Mouse (Mus musculus) forebrain, postnatal 0 days (tissue): ENCODE results near the gene Adgrg5. TPM values are rescaled to one million over a fixed set of nuclear protein-coding genes. Genes with fewer than 3 reads are reported as not detected.

Source experiments
- ATAC-seq: fragments of 200-750 bp; cut with Nextera tagmentation; 2 replicates; pipeline ENCODE4 v1.8.0; 2017; ENCODE audit warnings: mild to moderate bottlenecking, moderate library complexity
- DNase-seq: peaks from one replicate; pipeline ENCODE4 v3.0.0-alpha.2; 2015
- H3K27ac ChIP-seq: fragments of 300-500 bp; sonication (generic); 2 replicates; pipeline ENCODE4 v1.5.1; 2014; ENCODE audit warnings: low read depth, mild to moderate bottlenecking, antibody characterized with exemption, low read length, moderate library complexity, mixed read lengths
- H3K27me3 ChIP-seq: fragments of 300-500 bp; sonication (generic); 2 replicates; pipeline ENCODE4 v1.6.1; 2014; ENCODE audit warnings: mild to moderate bottlenecking, low read length, mixed read lengths; ENCODE audit not compliant: insufficient read depth
- H3K36me3 ChIP-seq: fragments of 300-500 bp; sonication (generic); 2 replicates; pipeline ENCODE4 v1.6.1; 2014; ENCODE audit warnings: mild to moderate bottlenecking, moderate library complexity; ENCODE audit not compliant: insufficient read depth
- H3K4me1 ChIP-seq: fragments of 300-500 bp; sonication (generic); 2 replicates; pipeline ENCODE4 v1.6.1; 2014; ENCODE audit warnings: antibody characterized with exemption; ENCODE audit not compliant: insufficient read depth
- H3K4me2 ChIP-seq: fragments of 300-500 bp; sonication (generic); 2 replicates; pipeline ENCODE4 v1.6.1; 2014; ENCODE audit warnings: low read depth, mild to moderate bottlenecking, moderate library complexity
- H3K4me3 ChIP-seq: fragments of 300-500 bp; sonication (generic); 2 replicates; pipeline ENCODE4 v1.5.1; 2014; ENCODE audit warnings: low read depth, low read length, mixed read lengths
- H3K9ac ChIP-seq: fragments of 300-500 bp; sonication (generic); 2 replicates; pipeline ENCODE4 v1.6.1; 2014; ENCODE audit warnings: mild to moderate bottlenecking
- H3K9me3 ChIP-seq: fragments of 300-500 bp; sonication (generic); 2 replicates; pipeline ENCODE4 v1.6.1; 2016; ENCODE audit warnings: low read length
- CTCF ChIP-seq: sonication (generic); IDR thresholded peaks from 2 replicates; pipeline ENCODE4 v1.5.1; 2016; ENCODE audit warnings: antibody characterized with exemption, control low read depth, low read depth
- WGBS: fragments of 180-500 bp; shearing (Covaris S2); extraction: QIAGEN DNeasy Blood & Tissue Kit; methylation state at CpG from one replicate; pipeline ENCODE4 v1.1.7; 2014; 5-methylcytosine and 5-hydroxymethylcytosine counted together
- polyA plus RNA-seq: library from polyadenylated mRNA; unstranded; fragments of >200 nt; fragmentation: Nextera tagmentation; extraction: Ambion mirVana; gene quantifications from 2 replicates; pipeline ENCODE4 v1.2.1, GENCODE M21; 2015
- total RNA-seq: library from RNA; depleted of rRNA; stranded (reverse); fragments of >200 nt; gene quantifications from 2 replicates; pipeline ENCODE4 v1.2.3, GENCODE M21; 2014

Gene Adgrg5
- total and polyA plus RNA-seq, 2 experiments from 2014 or later = 0.10 to 0.12 TPM

GRCm38 (mm10) chr8:94907591-94908300, 15.7 kb upstream of the Adgrg5 start:
- Histone ChIP-seq H3K9ac (no peak overlapping the region), H3K36me3 (0 out of 2 replicates have a peak, but pooled peaks cover 3% of the 10 kb centered on the region), H3K27me3 (no peaks in the 10 kb centered on the region), H3K9me3 (no peaks in the 10 kb centered on the region), H3K4me3 (no peak overlapping the region), H3K4me1 (no peaks in the 10 kb centered on the region), H3K4me2 (no peak overlapping the region), H3K27ac (no peak overlapping the region)
- no peak for TF ChIP-seq CTCF
- WGBS = 86% methylated on average over 18 of the region's 18 CpGs
- DNase-seq (no peak), ATAC-seq (no peak)

- H3K4me1 ChIP-seq = no peaks in the 10 kb centered on the region
- ATAC-seq (no peak), DNase-seq (peak; percentile 80)
- TF ChIP-seq CTCF = peak; percentile 85
- no peak overlapping the region for H3K4me3 ChIP-seq
- no peaks in the 10 kb centered on the region for H3K9me3 ChIP-seq
- no peak overlapping the region for H3K9ac ChIP-seq
- H3K4me2 ChIP-seq = no peak overlapping the region
- 0 out of 2 replicates have a peak, but pooled peaks cover 3% of the 10 kb centered on the region for H3K36me3 ChIP-seq
- H3K27me3 ChIP-seq = 0 out of 2 replicates have a peak, but pooled peaks cover 3% of the 10 kb centered on the region
- WGBS = 9% methylated on average over 4 of the region's 4 CpGs
- no peak overlapping the region for H3K27ac ChIP-seq
Observed at GRCm38 (mm10) chr8:94908847-94909246, 14.6 kb upstream of the Adgrg5 start.

GRCm38 (mm10) chr8:94913061-94913660, 10.3 kb upstream of the Adgrg5 start:
- peak; percentile 72 for ATAC-seq
- Histone ChIP-seq H3K4me2 (peak overlapping the region; percentile 84), H3K9me3 (no peaks in the 10 kb centered on the region), H3K27me3 (peaks cover 13% of the 10 kb centered on the region; the same call in 1 of the 2 replicates), H3K36me3 (no peaks in the 10 kb centered on the region), H3K4me1 (peaks cover 7% of the 10 kb centered on the region; the same call in 1 of the 2 replicates), H3K9ac (peak overlapping the region; percentile 51), H3K4me3 (peak overlapping the region; percentile 49), H3K27ac (no peak overlapping the region)
- 9% methylated on average over 77 of the region's 77 CpGs for WGBS
- TF ChIP-seq CTCF = peak; percentile 84
- DNase-seq = peak; percentile 70

- H3K4me3 ChIP-seq = no peak overlapping the region
- no peaks in the 10 kb centered on the region for H3K9me3 ChIP-seq
- peaks cover 7% of the 10 kb centered on the region; the same call in 1 of the 2 replicates for H3K4me1 ChIP-seq
- H3K4me2 ChIP-seq = no peak overlapping the region
- TF ChIP-seq CTCF = no peak
- no peak overlapping the region for H3K27ac ChIP-seq
- DNase-seq (no peak), ATAC-seq (no peak)
- H3K9ac ChIP-seq = no peak overlapping the region
- WGBS = 75% methylated on average over 6 of the region's 6 CpGs
- no peaks in the 10 kb centered on the region for H3K36me3 ChIP-seq
- H3K27me3 ChIP-seq = peaks cover 15% of the 10 kb centered on the region; the same call in 1 of the 2 replicates
Observed at GRCm38 (mm10) chr8:94914256-94914655, 9.2 kb upstream of the Adgrg5 start.

- DNase-seq (peak; percentile 25), ATAC-seq (0 out of 2 replicates have a peak, but pooled peaks have one; percentile 8)
- Histone ChIP-seq H3K27me3 (peaks cover 15% of the 10 kb centered on the region; the same call in 1 of the 2 replicates), H3K27ac (no peak overlapping the region), H3K4me2 (no peak overlapping the region), H3K9me3 (no peaks in the 10 kb centered on the region), H3K4me1 (peaks cover 7% of the 10 kb centered on the region; the same call in 1 of the 2 replicates), H3K4me3 (no peak overlapping the region), H3K9ac (no peak overlapping the region), H3K36me3 (no peaks in the 10 kb centered on the region)
- no peak for TF ChIP-seq CTCF
- 46% methylated on average over 3 of the region's 3 CpGs for WGBS
Observed at GRCm38 (mm10) chr8:94914701-94915101, 8.8 kb upstream of the Adgrg5 start.

GRCm38 (mm10) chr8:94916311-94916959, 7.1 kb upstream of the Adgrg5 start:
- Histone ChIP-seq H3K4me3 (no peak overlapping the region), H3K36me3 (no peaks in the 10 kb centered on the region), H3K27me3 (peaks cover 15% of the 10 kb centered on the region; the same call in 1 of the 2 replicates), H3K4me1 (peaks cover 7% of the 10 kb centered on the region; the same call in 1 of the 2 replicates), H3K9me3 (no peaks in the 10 kb centered on the region), H3K4me2 (peak overlapping the region; percentile 80; the same call in 1 of the 2 replicates), H3K27ac (no peak overlapping the region), H3K9ac (no peak overlapping the region)
- DNase-seq (no peak), ATAC-seq (no peak)
- TF ChIP-seq CTCF = no peak
- 46% methylated on average over 9 of the region's 9 CpGs for WGBS
